Mouse (Mus musculus) right cerebral cortex, postnatal 14 days (tissue): ENCODE results near the gene Gpatch8.

ENCODE experiments used
- DNase-seq: peaks from one replicate; pipeline ENCODE4 v3.0.0; 2022

Gpatch8 gene

DNA sequence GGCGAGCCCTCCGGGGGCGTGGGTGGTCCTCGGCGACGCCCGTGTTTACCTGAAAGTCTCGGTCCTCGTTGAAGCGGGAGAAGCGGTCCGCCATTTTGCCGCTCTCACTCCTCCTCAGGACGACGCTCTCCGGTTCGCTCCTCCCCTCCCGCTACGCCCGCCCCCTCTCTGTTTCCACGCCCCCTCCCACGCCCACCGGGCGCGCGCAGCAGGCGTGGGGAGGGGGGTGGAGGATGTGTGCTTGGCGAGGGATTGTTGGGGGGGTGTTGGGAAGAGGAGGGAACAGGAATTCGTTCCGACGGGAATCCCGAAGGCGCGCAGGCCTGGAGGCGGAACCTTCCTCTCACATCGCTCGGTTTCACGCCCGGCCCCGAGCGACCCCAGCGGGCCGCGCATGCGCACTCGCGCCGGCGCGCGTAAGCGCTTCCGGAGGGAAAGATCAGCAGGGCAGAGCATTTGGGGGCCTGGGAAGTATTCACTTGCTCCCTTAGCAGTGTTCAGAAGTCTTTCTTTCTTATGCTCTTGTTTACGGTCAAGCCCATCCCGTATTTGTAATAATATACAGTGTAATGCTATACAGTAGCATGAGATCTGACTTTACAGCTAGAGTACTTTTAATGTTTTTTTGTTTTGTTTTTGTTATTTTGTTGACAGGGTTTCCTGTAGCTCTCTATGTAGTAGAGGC, at the start of gene Gpatch8:
Gene Gpatch8 (minus strand): TSS at position 362 of the 685 bp plus-strand sequence.
- peak; percentile 94 for DNase-seq

- peak; percentile 39 for DNase-seq
Observed at GRCm38 (mm10) chr11:102604777-102605552, 48.8 kb upstream of the Gpatch8 start.

GRCm38 (mm10) chr11:102604010-102604584, 47.9 kb upstream of the Gpatch8 start, which contains the start of gene Fzd2:
Gene Fzd2 (plus strand): TSS chr11:102604396.
- DNase-seq, result peak; percentile 61

DNA sequence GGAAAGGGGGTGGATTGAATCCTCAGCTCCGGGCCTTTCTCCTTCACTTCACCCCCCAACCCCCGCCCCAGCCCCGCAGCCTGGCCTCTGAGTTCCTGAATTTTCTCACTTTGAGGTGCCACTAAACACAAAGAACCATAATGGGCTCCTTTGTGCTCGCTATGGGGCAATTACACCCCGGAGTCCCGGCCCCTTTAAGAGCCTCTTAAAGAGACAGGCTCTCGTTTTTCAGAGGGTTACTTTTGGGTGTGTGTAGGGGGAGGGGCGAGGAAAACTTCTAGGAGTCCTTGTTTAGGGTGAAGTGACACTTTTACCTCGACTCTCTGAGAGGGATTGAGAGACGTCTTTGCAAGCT, 47.3 kb upstream of the Gpatch8 start:
- peak; percentile 16 for DNase-seq

GRCm38 (mm10) chr11:102602816-102603495, 46.8 kb upstream of the Gpatch8 start:
- no peak for DNase-seq

- no peak for DNase-seq
Observed at GRCm38 (mm10) chr11:102599912-102600311, 43.7 kb upstream of the Gpatch8 start.

GRCm38 (mm10) chr11:102595341-102595820, 39.2 kb upstream of the Gpatch8 start:
- DNase-seq, result no peak

DNA sequence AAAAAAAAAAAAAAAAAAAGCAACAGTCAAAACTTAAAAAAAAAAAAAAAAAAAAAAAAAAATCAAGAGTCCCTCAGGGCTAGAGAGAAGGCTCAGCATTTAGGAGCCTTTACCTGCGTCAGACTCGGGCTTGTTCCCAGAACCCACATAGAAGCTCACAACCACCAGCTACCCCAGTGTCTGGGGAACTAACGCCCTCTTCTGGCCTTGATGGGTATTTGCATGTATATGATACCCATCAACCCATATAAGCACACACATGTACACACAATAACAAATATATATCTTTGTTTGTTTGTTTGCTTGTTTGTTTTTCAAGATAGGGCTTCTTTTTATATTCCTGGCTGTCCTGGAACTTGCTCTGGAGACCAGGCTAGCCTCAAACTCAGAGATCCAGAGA, 31.4 kb upstream of the Gpatch8 start:
- no peak for DNase-seq

DNA sequence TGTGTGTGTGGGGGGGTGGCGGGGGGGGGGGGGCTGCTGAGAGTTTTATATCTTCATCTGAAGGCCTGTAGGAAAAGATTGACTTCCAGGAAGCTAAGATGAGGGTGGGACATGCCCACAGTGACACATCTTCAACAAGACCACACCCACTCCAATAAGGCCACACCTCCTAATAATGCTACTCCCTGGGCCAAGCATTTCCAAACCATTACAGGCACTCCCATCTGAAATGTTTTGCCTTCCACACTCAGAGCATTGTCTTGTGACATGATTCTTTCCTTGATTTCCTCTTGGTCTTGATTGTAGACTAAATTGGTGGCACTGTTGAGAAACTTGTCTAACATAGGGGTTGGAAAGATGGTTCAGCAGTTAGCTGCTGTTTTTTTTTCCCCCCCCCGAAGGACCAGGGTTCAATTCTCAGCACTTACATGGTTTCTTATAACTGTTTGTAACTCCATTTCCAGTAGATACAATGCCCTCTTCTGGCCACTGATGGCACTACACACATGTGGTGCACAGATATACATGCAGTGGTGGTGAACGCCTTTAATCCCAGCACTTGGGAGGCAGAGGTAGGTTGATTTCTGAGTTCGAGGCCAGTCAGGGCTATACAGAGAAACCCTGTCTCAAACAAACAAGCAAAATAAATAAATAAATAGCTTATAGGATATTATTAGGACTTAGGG, 30.4 kb upstream of the Gpatch8 start:
- no peak for DNase-seq

DNA sequence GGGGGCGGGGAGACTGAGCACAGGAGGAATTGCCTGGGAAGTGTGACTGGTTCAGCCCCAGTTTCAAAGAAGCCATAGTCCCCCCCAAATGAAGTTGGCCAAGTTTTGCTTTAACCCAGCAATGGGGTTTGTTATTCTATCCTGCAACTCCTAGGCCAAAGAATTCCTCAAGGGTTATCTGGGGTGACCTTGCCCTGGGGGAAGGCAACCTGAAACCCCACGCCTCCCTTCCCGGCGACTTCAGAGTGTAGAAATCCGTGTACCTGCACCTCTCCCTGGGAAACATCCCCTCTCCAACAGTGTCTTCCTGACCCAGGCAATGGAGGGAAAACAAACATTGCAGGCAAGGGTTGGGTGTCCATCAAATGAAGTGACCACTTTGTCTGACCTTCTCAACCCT, 26.5 kb upstream of the Gpatch8 start:
- no peak for DNase-seq

DNA sequence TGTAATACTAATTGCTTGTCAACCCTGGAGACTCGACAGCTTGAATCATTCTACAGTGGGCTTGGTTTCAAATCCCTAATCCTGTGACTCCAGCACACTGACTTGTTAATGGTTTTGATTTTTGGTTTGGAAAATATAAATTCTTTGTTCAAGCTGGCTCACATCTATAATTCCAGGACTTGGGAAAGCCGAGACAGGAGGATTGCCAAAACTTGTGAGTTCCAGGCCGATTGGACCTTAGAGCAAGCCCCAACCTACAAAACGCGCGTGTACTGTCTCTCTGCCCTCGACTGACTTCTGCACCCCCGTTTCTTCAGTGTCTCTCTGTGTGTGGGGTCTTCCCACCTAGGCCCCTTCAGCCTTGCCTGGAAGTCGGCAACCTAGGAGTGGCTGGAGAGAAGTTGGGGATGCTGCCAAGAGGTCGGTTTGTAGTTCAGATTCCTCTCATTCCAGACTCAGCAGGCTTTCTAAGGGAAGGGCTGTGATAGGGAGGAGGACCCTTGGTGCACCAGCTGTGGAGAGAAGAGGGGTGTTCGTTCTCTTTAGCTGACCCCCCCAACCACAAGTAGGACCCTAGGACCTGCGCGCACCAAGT, 25.9 kb upstream of the Gpatch8 start:
- no peak for DNase-seq

GRCm38 (mm10) chr11:102581281-102582015, 25.3 kb upstream of the Gpatch8 start:
- no peak for DNase-seq

DNA sequence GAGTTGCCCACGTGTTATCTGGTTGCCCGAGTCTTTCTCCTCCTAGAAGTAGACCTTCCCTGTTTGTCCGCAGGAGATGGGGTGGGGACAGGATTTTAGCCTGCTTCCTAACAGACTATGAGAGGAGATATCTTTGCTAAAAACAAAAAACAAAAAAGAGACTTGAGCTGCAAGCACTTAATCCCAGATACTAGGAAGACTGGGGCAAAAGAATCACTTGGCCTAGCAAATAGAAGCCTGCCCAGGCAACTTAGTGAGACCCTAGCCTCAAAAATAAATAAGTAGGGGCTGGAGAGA, 23.8 kb upstream of the Gpatch8 start:
- no peak for DNase-seq

DNA sequence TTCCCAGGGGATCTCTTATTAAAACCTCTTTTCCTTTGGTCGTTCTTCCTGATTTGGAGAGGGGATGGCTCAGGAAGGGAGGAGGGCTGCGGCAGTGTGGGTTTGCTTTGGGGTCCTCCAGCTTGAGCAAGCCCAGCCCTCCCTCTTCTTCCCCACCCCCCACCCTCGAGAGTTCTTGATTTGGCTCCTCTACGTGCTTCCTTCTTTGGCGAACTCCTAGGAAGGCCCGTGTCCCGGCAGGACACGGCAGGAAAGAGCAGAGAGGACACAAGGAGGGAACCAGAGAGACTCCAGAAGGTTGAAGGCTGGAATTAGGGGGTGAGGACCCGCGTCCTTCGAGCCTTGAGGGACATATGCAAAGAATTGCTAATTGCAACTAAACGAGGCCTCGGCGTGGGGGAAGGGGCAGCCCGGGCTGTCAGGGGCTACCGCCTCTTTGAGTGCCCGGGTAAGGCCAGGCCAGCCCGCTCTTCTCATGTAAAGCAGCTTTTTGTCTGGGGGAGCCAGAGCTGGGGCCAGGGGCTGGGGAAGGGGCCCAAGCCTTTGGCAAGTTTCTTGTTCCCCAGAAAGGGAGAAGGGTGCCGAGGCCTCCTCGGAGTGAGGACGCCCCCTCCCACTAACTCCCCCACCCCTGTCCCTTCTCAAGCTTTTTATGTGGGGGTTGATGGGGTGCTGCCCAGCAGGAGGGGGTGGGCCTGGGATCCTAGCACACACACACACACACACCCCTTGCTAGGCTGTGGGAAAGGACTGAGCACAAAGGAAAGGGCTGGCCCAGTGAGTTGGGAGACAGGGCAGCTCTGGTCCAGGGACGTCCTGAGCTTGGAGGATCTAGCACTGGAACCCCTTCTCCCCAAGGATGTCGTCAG, 23.2 kb upstream of the Gpatch8 start, which contains the start of gene Gm11627:
Gene Gm11627 (minus strand): TSS at position 297 of the 869 bp plus-strand sequence.
- peak; percentile 21 for DNase-seq

DNA sequence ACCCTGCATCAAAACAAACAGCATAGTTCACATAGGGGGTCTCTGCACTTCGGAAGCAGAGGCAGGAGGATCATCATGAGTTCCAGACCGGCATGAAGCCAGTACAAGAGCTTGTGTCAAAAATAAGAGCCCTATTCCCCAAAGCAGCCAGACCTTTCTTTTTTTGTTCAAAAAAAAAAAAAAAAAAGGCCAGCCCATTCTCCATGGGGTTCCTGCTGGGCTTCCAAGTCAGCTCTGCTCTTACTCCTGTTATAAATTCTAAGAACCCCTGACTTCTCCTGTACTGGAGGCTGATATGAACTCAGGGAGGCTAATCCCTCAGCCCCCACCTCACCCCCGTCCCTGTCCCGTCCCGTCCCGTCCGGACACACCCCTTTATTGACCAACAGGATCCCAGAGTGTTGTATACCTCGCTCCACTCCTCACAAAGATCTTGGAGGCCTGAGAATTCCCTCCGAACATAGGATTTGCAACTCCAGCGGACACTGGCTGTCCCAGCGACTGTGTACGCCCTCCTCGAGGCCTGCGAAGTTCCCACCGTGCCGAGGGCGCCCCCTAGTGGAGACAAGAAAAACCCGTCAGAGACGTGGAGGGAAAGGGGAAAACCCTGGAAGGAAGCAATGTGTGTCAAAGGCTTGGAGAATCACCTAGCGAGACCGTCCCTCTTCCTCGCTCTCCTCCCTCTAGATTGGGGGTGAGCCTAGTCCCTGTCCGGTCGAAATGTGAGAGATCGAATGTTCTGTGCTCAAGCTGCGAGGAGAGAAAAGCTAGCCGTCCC, 22.3 kb upstream of the Gpatch8 start:
- peak; percentile 75 for DNase-seq

DNA sequence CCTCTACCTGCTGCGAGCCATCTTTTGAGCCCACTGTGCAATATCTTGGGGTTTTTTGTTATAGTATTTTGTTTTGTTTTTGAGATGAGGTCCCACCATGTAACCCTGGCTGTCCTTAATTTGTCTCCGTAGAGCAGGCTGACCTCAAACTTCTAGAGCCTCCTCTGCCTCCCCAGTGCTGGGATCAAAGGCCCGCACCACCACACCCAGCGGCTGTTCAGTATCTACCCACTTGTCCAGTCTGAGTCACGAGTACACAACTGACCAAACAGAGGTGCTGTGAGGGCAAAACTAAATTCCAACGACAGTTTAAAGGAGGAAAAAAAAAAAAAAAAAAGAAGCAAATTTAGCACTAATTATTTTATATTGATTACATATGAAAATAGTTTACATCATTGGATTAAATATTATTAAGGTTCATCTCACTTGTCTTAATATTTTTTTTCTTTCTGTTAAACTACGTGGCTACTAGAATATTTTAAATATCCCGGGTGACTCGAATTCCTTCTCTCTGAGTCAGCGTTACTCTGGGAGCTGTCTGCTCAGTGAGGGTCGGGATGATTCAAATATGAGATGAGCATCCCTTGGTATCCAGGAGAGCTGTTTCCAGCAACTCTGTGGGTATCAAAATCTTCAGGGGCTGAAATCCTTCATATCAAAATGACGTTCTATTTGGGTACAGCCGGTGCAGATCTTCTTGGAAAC, 20.0 kb upstream of the Gpatch8 start:
- no peak for DNase-seq

- DNase-seq, result no peak
Observed at GRCm38 (mm10) chr11:102575034-102575433, 18.8 kb upstream of the Gpatch8 start.

DNA sequence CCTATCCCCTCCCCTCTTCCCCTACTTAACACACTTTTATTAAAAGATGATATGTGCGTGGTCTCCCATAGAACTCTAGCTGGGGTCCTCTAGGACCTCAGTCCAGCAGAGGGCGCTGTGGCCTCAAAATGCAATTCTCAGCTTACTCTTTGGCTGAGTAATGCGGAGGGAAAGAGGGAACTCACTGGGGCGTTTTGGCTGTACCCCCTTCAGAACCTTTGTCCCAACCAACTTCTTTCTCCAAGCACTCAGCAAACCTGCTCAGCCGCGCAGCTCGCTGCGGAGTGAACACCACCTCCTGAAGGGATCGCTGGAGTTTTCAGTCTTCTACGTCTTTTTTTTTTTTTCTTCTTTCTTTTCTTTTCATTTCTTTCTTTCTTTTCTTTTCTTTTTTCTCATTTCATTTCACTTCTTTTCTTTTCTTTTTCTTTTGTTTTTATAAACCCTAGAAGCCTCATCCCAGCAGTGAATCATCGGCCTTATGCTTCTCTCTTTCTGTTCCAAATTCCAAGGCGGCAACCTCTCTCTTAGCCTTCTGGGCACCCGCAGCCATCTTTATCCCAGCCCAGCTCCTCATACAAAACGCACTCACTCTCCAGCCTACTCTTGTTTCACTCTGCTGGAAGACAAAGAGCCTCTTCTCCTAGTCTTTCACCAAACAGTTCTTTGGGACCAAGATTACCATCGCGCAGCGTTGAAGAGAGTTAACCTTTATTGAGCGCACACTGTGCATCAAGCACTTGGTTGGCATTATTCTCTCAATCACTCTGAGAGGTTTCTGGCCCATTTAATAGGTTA, 16.9 kb upstream of the Gpatch8 start:
- peak; percentile 90 for DNase-seq
